Mouse (Mus musculus) ES-Bruce4 (cell line): ENCODE data around the gene Derl3.

ENCODE experiments used
- CTCF ChIP-seq: IDR thresholded peaks from one replicate; pipeline ENCODE4 v1.8.1; 2011; ENCODE audit warnings: low read depth, low read length
- EP300 ChIP-seq: IDR thresholded peaks from 2 replicates; pipeline ENCODE4 v1.6.1; 2011; ENCODE audit warnings: low read depth, low read length; ENCODE audit not compliant: insufficient read depth

GRCm38 (mm10) chr10:75913013-75913589, 19.9 kb downstream of the Derl3 start:
- no peak for TF ChIP-seq EP300
- no peak for TF ChIP-seq CTCF
